Mouse (Mus musculus) kidney, embryonic 16.5 days (tissue): ENCODE measurements around the gene Slc35f1. TPM values are rescaled to one million over a fixed set of nuclear protein-coding genes. Genes with fewer than 3 reads are reported as not detected.

Experiments
- ATAC-seq: fragments of 200-750 bp; cut with Nextera tagmentation; 2 replicates; pipeline ENCODE4 v1.8.0; 2017; ENCODE audit warnings: moderate TSS enrichment; ENCODE audit not compliant: low FRiP score, low TSS enrichment
- H3K27ac ChIP-seq: fragments of 300-500 bp; sonication (generic); 2 replicates; pipeline ENCODE4 v1.5.1; 2014; ENCODE audit warnings: low read length
- H3K27me3 ChIP-seq: fragments of 300-500 bp; sonication (generic); 2 replicates; pipeline ENCODE4 v1.6.1; 2014; ENCODE audit warnings: low read length, control low read depth, mixed read lengths; ENCODE audit not compliant: insufficient read depth
- H3K36me3 ChIP-seq: fragments of 300-500 bp; sonication (generic); 2 replicates; pipeline ENCODE4 v1.6.1; 2014; ENCODE audit warnings: low read length, control low read depth, mixed read lengths; ENCODE audit not compliant: insufficient read depth
- H3K4me1 ChIP-seq: fragments of 300-500 bp; sonication (generic); 2 replicates; pipeline ENCODE4 v1.6.1; 2014; ENCODE audit warnings: low read length, control low read depth, mixed read lengths; ENCODE audit not compliant: insufficient read depth
- H3K4me2 ChIP-seq: fragments of 300-500 bp; sonication (generic); replicated peaks from 2 replicates; pipeline ENCODE4 v1.6.1; 2014; ENCODE audit warnings: low read depth, low read length
- H3K4me3 ChIP-seq: fragments of 300-500 bp; sonication (generic); 2 replicates; pipeline ENCODE4 v1.5.1; 2014; ENCODE audit warnings: mild to moderate bottlenecking, low read length
- H3K9ac ChIP-seq: fragments of 300-500 bp; sonication (generic); replicated peaks from 2 replicates; pipeline ENCODE4 v1.6.1; 2014; ENCODE audit warnings: low read length
- H3K9me3 ChIP-seq: fragments of 300-500 bp; sonication (generic); 2 replicates; pipeline ENCODE4 v1.6.1; 2016; ENCODE audit warnings: low read length, control low read depth
- WGBS: fragments of 180-500 bp; shearing (Covaris S2); extraction: QIAGEN DNeasy Blood & Tissue Kit; methylation state at CpG from one replicate; pipeline ENCODE4 v1.1.7; 2014; 5-methylcytosine and 5-hydroxymethylcytosine counted together
- polyA plus RNA-seq: library from polyadenylated mRNA; unstranded; fragments of >200 nt; fragmentation: Nextera tagmentation; extraction: Ambion mirVana; gene quantifications from 2 replicates; pipeline ENCODE4 v1.2.1, GENCODE M21; 2015

The Slc35f1 gene
- polyA plus RNA-seq, 1 experiment from 2014 or later, result 4.2 TPM

DNA sequence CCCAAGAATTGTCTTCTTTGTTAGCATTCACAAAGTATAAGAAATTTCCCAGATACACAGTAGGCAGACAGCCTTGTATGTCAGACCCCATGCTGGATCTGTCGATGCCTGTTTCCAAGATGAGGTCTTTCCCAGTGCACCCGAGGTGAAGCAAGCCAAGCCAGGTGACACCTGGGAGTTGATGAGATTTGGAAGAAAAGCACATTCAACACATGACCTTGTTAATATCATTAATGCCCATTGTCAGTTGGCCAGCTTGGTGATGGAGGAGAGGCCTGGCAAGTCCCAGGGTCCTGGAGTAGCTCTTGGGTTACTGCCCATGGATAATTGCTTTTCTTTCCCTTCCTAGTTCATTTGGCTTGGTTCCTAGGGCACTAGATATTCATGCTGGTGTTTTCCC lies 214.6 kb downstream of the Slc35f1 start:
- H3K4me1 ChIP-seq, result no peaks in the 10 kb centered on the region
- 89% methylated on average over 2 of the region's 2 CpGs for WGBS
- no peaks in the 10 kb centered on the region for H3K9me3 ChIP-seq
- H3K9ac ChIP-seq, result no peak overlapping the region
- H3K4me2 ChIP-seq, result no peak overlapping the region
- H3K27me3 ChIP-seq, result no peaks in the 10 kb centered on the region
- no peak overlapping the region for H3K27ac ChIP-seq
- no peak overlapping the region for H3K4me3 ChIP-seq
- no peaks in the 10 kb centered on the region for H3K36me3 ChIP-seq
- ATAC-seq, result no peak

DNA sequence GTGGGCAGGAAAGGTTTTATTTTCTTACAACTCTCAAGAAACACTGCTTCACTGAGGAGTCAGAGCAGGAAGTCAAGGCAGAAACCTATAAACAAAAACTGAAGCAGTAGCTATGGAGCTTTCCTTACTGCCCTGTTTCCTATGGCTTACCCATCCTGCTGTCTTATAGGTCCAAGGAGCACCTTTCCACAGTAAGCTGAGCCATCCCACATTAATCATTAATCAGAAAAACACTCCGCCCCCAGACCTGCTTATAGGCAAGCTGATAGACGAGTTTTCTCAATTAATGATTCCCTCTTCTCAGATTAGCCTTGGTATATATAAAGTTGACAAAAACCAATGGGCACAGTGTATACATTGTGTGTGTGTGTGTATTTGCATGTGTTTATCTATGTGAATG lies 221.4 kb downstream of the Slc35f1 start:
- Histone ChIP-seq H3K36me3 (no peaks in the 10 kb centered on the region), H3K4me2 (no peak overlapping the region), H3K9ac (no peak overlapping the region), H3K4me3 (no peak overlapping the region), H3K9me3 (no peaks in the 10 kb centered on the region), H3K4me1 (no peaks in the 10 kb centered on the region), H3K27ac (no peak overlapping the region), H3K27me3 (no peaks in the 10 kb centered on the region)
- 62% methylated on average over 2 of the region's 2 CpGs for WGBS
- ATAC-seq, result peak; percentile 79; the same call in 1 of the 2 replicates

DNA sequence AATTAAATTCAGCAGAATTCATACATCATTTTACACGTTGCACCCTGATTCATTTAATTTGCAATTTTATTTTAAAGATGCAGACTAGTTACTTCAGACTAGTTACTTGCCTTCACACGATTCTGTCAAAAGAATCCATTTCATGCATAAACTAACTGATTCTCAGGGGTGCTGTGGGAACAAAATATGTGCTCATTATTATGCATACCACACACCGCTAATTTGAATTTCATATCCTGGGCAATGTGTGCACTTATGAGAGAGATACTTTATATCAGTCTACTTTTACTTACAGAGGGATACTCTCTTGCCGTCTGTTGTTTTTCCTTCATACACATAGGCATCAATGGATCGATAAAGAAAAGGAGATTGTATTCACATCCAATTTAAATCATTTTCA lies 228.4 kb downstream of the Slc35f1 start:
- WGBS, result 64% methylated on average over 5 of the region's 5 CpGs

DNA sequence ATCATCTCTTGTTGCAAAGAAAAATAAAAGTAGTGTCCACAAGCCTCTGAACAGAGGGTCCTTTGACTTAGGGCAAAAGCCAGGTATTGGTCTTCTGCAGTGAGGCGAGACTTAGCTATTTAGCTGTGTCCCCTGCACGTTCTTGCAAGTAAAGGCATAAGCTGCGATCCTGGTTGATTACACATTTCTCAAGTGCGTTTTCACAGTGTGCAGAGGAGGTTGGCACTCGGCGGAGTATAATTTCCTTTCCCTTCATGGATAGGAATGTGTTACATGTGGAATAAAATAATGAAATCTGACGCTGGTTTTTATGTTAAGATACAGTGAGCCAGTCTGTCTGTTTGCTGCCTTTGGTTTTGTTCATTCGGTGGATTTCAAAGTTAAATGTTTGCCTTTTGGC lies 232.8 kb downstream of the Slc35f1 start:
- Histone ChIP-seq H3K9me3 (no peaks in the 10 kb centered on the region), H3K27me3 (no peaks in the 10 kb centered on the region), H3K36me3 (no peaks in the 10 kb centered on the region), H3K4me3 (no peak overlapping the region), H3K4me2 (no peak overlapping the region), H3K4me1 (no peaks in the 10 kb centered on the region), H3K27ac (no peak overlapping the region), H3K9ac (no peak overlapping the region)
- 54% methylated on average over 8 of the region's 8 CpGs for WGBS
- ATAC-seq, result no peak

More for the DNA sequence above, 228.4 kb downstream of the Slc35f1 start:
- no peaks in the 10 kb centered on the region for H3K4me1 ChIP-seq
- no peaks in the 10 kb centered on the region for H3K36me3 ChIP-seq
- H3K27ac ChIP-seq, result no peak overlapping the region
- no peaks in the 10 kb centered on the region for H3K27me3 ChIP-seq
- H3K9me3 ChIP-seq, result no peaks in the 10 kb centered on the region
- H3K4me2 ChIP-seq, result no peak overlapping the region
- H3K9ac ChIP-seq, result no peak overlapping the region
- no peak for ATAC-seq
- no peak overlapping the region for H3K4me3 ChIP-seq

DNA sequence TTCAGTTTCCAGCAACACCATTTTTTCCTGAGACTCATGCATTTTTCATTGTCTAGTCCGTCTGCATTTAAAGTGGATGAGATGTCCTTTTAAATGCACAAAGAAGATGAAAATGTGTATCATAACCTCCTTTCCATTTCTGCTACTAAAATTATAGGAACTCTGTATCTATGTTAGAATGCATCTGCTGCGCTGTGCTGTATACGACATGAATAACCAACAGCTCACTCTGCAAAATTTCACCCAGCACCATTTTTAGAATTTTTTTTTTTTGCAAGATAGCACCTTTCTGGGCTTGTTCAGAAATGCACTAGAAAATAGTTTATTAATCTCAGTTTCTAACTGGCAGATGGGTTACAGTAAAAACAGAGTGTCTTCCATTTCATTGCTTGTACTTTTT lies 236.0 kb downstream of the Slc35f1 start:
- Histone ChIP-seq H3K4me3 (no peak overlapping the region), H3K9ac (no peak overlapping the region), H3K27ac (no peak overlapping the region), H3K9me3 (no peaks in the 10 kb centered on the region), H3K36me3 (no peaks in the 10 kb centered on the region), H3K4me2 (no peak overlapping the region), H3K27me3 (no peaks in the 10 kb centered on the region), H3K4me1 (no peaks in the 10 kb centered on the region)
- no peak for ATAC-seq
- 88% methylated on average over 3 of the region's 3 CpGs for WGBS

DNA sequence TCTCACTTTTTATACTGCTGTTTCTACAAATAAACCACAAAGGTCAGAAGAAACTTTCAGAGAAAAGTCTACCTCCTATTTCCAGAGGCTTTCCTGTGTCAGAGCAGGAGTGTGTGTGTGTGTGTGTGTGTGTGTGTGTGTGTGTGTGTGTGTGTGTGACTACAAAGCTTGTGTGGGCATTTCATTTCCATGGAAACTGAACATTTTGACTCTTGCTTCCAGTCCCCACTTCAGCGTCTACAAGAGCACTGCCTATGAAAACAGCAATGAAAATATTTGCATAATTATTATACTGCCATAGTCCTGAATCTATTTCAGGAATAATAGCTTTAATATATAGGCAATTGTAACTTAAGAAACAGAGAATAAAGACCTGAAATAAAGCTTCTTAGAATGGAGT lies 241.8 kb downstream of the Slc35f1 start:
- no peak for ATAC-seq
- no peak overlapping the region for H3K27ac ChIP-seq
- H3K36me3 ChIP-seq, result no peaks in the 10 kb centered on the region
- H3K9ac ChIP-seq, result no peak overlapping the region
- no peak overlapping the region for H3K4me3 ChIP-seq
- H3K4me2 ChIP-seq, result no peak overlapping the region
- H3K9me3 ChIP-seq, result no peaks in the 10 kb centered on the region
- no peaks in the 10 kb centered on the region for H3K27me3 ChIP-seq
- H3K4me1 ChIP-seq, result no peaks in the 10 kb centered on the region
- WGBS, result 67% methylated on average over 1 of the region's 1 CpGs

DNA sequence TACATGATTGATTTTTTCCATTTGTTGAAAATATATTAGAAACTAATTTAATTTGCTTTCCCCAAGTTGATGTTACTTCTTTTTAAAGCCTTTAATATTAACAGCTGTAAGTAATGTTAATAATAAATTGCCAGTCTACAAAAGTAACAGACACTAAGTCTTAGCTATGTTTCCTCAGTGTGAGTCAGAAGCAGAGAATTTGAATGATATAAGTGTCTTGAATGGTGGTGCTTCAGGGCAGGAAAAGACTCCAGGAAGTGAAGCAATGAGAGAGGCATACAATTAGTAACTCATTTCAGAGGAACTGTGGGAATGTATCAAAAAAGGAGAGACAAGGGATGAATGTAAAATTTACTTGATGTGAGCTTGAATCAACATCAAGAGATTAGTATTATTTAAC lies 244.3 kb downstream of the Slc35f1 start:
- no peak overlapping the region for H3K4me2 ChIP-seq
- H3K9ac ChIP-seq, result no peak overlapping the region
- no peaks in the 10 kb centered on the region for H3K9me3 ChIP-seq
- no peak overlapping the region for H3K4me3 ChIP-seq
- no peaks in the 10 kb centered on the region for H3K36me3 ChIP-seq
- no peak for ATAC-seq
- H3K27me3 ChIP-seq, result no peaks in the 10 kb centered on the region
- no peak overlapping the region for H3K27ac ChIP-seq
- H3K4me1 ChIP-seq, result no peaks in the 10 kb centered on the region

DNA sequence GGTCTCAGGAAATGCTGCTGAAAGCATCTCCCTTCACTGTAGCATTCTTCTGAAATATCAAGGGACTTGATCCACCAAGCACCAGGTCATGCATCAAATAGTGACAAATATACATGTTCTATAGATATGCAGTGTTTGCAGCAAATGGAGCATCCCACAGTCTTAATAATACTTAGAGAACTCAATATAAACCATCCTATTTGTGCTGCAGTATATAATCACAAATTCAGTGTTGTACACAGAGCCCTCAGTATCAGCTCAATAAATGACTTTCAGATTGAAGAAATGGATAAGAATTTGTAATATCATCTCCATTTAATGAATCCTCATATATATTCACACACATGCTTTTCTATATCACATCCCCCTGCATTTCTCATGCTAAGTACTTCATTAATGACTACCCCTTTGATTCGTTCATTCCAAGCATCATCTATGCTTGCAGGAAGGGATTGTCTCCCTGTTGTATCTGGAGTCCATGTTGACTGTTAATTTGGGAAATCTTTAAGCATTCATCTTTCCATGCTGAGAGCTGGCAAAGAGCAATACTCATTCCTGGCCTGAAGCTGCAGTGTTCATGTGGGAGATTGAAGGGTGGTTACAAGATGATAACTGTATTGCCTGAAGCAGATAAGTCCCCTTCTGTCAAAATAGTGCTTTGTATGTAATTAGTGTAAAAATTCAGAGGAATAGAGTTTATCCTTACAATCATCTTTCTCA lies 249.9 kb downstream of the Slc35f1 start:
- no peak overlapping the region for H3K27ac ChIP-seq
- H3K36me3 ChIP-seq, result no peaks in the 10 kb centered on the region
- WGBS, result 68% methylated on average over 1 of the region's 1 CpGs
- no peak for ATAC-seq
- no peak overlapping the region for H3K9ac ChIP-seq
- H3K9me3 ChIP-seq, result no peaks in the 10 kb centered on the region
- H3K4me1 ChIP-seq, result no peaks in the 10 kb centered on the region
- no peak overlapping the region for H3K4me3 ChIP-seq
- H3K27me3 ChIP-seq, result no peaks in the 10 kb centered on the region
- no peak overlapping the region for H3K4me2 ChIP-seq

DNA sequence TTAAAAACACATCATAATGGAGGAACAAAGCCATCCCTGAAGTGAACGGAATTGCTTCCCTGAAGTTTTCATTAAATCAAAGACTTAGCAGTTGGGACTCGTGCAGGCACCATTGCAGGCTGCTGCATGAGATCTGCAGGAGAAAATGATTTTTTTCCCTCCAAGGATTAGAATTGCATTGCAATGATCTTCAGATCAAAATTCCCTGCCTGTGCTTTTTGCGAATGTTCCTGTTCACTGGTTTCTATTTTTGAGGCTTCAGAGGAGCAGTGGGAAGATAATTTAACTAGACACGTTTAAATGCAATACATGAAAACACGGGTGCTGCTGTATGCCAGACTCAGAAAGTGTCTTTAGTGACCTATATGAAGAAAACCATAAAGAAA lies 250.5 kb downstream of the Slc35f1 start:
- no peak for ATAC-seq
- Histone ChIP-seq H3K9ac (no peak overlapping the region), H3K4me1 (no peaks in the 10 kb centered on the region), H3K27ac (no peak overlapping the region), H3K4me2 (no peak overlapping the region), H3K4me3 (no peak overlapping the region), H3K36me3 (no peaks in the 10 kb centered on the region), H3K27me3 (no peaks in the 10 kb centered on the region), H3K9me3 (no peaks in the 10 kb centered on the region)
- 80% methylated on average over 5 of the region's 5 CpGs for WGBS

DNA sequence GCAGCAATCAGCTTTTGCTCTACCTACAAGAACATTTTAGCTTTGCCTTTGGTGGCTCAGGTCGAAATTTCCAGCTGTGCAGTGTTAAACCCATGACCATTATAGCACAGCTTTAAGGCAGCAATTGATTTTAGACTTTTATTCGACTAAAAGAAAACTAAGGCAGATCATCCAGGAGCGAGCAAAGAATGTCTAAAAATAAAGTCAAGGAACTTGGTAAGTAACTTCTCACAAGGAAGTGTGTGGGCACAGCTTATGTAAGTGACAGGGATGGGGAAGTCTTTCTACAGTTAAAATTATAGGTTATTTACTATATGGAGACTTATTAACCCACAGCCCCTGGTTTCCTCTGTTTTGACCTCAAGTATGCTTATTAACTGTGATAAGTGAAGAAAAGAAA lies 262.2 kb downstream of the Slc35f1 start:
- Histone ChIP-seq H3K4me1 (no peaks in the 10 kb centered on the region), H3K27me3 (no peaks in the 10 kb centered on the region), H3K4me3 (no peak overlapping the region), H3K9ac (no peak overlapping the region), H3K27ac (no peak overlapping the region), H3K9me3 (no peaks in the 10 kb centered on the region; the same call in 1 of the 2 replicates), H3K36me3 (no peaks in the 10 kb centered on the region), H3K4me2 (no peak overlapping the region)
- ATAC-seq, result no peak
- whole genome bisulfite sequencing, result 76% methylated on average over 3 of the region's 3 CpGs
